Mouse (Mus musculus) G1E (cell line): ENCODE data around the gene Zfp689.

Source experiments
- CTCF ChIP-seq: IDR thresholded peaks from 2 replicates; pipeline ENCODE4 v1.5.1; 2012; ENCODE audit warnings: low read depth, low read length, inconsistent platforms, mixed read lengths
- GATA1 ChIP-seq: IDR thresholded peaks from 2 replicates; pipeline ENCODE4 v1.6.1; 2012; ENCODE audit warnings: borderline replicate concordance, low read length, inconsistent platforms, mixed read lengths
- POLR2AphosphoS5 ChIP-seq: IDR thresholded peaks from 2 replicates; pipeline ENCODE4 v1.6.1; 2012; ENCODE audit warnings: low read depth, low read length, inconsistent platforms; ENCODE audit not compliant: insufficient replicate concordance
- TAL1 ChIP-seq: conservative IDR thresholded peaks from 2 replicates; pipeline ENCODE4 v1.6.1; 2012; ENCODE audit warnings: low read depth, low read length, inconsistent platforms, mixed read lengths

- no peak for TF ChIP-seq TAL1
- TF ChIP-seq POLR2AphosphoS5, result no peak
- TF ChIP-seq CTCF, result no peak
- no peak for TF ChIP-seq GATA1
Measured at GRCm38 (mm10) chr7:127466606-127467005, 17.6 kb upstream of the Zfp689 start.
